Mouse (Mus musculus) c-Kit-positive CD71-negative TER-119-negative erythroid progenitor cells, embryonic 14.5 days (primary cell): ENCODE measurements around the gene Ptpdc1.

ENCODE experiments used
- DNase-seq: peaks from one replicate; pipeline ENCODE4 v3.0.0-alpha.2; 2013; ENCODE audit warnings: low read depth

The Ptpdc1 gene

GRCm38 (mm10) chr13:48585786-48586185, 39.7 kb downstream of the Ptpdc1 start:
- DNase-seq, result peak; percentile 4

DNA sequence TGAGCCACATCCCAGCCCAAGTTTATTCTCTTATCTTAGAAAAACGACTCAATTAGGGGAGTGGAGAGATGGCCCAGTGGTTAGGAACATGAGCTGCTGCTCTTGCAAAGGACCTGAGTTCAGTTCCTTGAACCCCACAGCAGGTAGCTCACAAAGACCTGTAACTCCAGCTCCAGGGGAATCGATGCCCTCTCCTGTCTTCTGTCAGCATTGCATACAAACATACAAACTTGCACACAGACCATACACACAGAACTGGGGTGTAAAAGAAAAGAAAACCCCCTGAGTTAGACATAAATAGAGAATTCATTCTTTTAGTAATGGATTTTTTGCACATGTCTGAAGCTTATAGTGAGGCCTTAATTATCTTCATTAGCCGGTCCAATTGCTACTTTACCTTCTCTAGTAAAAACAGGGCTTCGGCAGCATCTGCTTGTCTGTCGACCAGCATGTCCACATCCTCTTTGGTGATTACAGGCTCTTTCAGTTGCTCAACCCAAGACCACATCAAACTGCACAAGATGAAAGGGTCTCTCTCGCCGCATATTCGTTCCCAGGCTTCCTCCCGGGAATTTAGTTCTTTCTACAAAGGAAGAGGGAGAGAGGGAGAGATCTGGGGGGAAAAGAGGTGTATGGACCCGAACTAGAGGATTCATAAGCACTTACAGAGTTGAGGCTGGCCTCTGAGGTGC, 42.6 kb downstream of the Ptpdc1 start:
- no peak for DNase-seq

GRCm38 (mm10) chr13:48578616-48579015, 46.8 kb downstream of the Ptpdc1 start:
- no peak for DNase-seq

DNA sequence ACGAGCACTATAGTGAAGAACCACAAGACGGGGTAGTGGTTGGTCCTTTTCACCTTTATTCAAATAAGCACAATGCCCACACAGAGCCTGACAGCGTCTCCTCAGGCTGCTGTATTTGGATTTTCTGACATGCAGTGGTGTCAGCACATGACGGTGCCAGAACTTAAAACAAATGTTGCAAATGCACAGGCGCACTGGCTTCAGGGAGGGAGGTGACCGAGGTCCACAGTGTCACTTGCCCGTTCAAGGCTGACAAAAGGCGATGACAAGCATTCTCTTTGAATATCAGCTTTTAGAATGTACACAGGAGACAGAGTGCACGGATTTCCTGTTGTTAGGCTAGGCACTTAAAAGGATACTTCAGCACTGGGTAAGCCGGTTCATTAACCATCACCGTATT, 47.6 kb downstream of the Ptpdc1 start:
- DNase-seq, result no peak

GRCm38 (mm10) chr13:48577007-48577406, 48.5 kb downstream of the Ptpdc1 start:
- DNase-seq, result no peak

DNA sequence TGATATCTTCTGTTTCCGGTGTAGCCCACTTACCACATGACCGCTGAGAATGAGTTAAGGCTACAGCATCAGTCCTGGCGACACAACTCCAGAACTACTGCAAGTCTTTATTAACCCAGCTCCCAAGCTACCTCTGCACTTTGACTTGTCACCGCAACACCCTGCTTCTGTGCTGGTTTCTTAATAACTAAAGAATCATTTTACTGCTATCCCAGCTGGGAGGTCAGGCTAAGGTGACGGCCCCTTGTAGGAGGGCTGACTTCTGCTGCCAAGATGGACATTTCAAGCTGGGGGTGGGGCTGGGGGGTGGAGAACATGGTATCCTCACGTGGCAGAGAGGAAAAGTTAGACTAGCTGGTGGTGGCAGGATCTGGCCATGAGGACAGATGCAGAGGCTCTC, 50.7 kb downstream of the Ptpdc1 start:
- no peak for DNase-seq

GRCm38 (mm10) chr13:48573525-48574355, 51.7 kb downstream of the Ptpdc1 start:
- no peak for DNase-seq

DNA sequence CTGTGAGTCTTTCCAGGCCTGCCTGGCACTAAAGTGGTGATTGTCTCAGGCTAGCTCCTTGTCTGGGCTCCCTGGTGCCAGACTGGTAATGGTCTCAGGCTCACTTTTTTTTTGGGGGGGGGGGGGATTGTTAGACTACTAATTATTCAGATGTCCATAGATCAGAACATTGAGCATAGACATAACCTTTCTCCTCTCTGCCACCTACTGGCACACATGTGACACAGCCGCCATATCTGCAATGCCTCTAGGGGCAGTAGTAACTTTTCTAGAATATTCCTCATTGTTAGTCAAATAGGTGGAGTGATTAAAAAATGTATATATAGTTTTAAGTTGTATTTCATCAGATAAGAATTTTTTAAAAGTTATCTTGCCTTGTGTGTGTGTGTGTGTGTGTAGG, 53.3 kb downstream of the Ptpdc1 start:
- peak; percentile 18 for DNase-seq

DNA sequence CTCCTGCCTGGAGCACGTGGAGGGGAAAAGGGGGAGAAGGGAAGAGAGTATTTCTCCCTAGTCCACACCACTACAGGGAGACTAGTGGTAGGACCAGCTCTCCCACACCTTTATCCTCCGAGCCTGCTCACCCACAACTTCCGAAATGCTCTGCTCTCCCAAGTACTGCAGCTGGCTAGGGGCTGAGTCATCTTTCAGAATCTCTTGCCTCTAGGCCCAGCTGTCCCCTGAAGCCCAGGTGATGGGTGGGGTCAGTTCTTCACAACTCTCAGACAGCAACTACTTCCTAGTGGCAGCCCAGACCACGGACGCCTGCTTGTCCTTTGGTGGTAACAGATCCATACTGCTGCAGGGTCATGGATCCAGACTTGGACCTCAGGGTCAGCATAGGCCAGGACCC, 54.2 kb downstream of the Ptpdc1 start:
- no peak for DNase-seq

GRCm38 (mm10) chr13:48569576-48570132, 55.8 kb downstream of the Ptpdc1 start:
- DNase-seq, result no peak

DNA sequence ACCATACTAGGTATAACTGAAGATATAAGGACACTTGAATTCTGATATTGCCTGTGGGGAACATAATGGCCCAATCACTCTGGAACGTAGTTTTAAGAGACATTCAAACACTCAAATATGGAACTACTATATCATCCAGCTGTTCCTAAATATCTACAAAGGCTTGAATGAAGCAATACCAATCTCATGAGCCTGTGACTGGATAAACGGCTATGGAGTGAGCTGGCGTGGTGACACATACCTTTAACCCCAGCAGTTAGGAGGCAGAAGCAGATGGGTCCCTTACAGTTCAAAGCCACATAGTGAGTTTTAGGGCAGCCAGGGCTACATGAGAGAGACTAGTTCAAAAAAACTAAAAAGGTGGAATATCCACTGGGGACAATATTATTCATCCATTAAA, 57.8 kb downstream of the Ptpdc1 start:
- no peak for DNase-seq

DNA sequence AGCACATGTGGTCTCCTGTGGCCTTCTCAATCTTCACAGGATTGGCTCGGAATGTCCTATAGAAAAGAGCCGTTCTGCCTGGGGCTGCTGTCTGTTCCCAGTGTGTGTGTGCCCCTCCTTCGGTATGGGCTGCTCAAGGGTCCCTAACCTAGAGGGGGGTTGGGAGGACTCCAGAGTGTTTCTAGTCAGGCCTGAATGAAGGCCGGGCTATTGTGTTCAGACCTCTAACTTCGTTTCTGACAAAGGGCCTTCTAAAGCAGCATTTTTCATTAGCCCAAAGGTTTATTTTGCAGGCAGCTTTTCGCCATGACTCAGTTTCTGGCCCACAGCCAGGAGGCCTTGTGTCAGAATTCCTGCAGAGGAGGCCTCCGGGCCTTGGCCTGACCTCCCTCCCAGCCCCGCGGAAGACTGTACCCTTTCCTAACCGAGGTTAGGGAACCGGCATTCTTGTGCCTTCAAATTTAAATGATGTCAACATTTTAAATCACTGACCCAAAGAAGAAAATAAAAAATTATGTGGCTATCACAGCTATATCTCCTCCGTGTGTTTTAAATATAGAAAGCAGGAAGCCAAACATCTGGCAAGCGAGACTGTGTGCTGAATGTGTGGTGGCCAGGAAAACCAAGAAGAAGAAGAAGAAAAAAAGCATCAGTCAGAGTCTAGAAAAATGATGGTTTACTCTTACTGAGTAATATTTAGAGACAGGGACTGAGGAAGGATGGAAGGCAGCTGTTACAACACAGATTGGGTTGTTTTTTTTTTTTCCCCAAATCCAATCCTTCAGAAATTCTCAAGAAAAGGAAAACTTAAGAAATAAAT, 59.1 kb downstream of the Ptpdc1 start:
- peak; percentile 7 for DNase-seq

GRCm38 (mm10) chr13:48564881-48565600, 60.4 kb downstream of the Ptpdc1 start:
- DNase-seq, result no peak

DNA sequence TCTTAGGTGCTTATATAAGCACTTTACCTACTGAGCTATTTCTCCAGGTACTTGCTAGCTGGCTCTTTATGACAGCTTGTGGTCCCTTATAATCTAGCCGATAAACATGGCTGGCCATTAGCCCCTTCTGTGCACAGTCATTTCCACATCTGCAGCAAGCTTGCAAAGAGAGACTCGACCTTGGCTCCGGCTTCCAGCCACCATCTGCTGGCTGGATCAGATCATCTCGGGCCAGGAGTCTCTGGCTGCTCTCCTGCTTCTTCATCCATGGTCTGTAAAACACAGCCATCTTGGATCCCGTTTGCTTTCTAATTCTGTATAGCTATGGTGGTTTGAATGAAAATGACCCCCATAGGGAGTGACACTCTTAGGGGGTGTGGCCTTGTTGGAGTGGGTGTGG, 63.1 kb downstream of the Ptpdc1 start:
- no peak for DNase-seq

GRCm38 (mm10) chr13:48561481-48561880, 64.0 kb downstream of the Ptpdc1 start:
- no peak for DNase-seq

DNA sequence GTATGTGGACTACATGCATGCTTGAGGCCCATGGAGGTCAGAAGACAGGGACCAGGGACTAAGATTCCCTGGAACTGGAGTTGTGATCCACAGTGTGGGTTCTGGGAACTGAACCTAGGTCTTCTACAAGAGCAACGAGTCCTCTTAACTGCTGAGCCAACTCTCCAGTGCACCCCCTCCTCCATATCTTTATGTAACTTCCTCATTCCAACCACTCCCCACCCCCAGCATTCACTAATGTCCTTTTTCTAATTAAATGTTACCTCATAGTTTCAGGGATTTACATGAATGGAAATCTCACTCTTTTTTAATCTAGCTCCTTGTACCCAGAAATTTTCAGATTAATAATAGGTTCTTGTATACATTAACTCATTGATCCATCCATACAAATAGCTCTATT, 69.5 kb downstream of the Ptpdc1 start:
- no peak for DNase-seq

- DNase-seq, result no peak
Measured at GRCm38 (mm10) chr13:48554552-48554951, 70.9 kb downstream of the Ptpdc1 start.

DNA sequence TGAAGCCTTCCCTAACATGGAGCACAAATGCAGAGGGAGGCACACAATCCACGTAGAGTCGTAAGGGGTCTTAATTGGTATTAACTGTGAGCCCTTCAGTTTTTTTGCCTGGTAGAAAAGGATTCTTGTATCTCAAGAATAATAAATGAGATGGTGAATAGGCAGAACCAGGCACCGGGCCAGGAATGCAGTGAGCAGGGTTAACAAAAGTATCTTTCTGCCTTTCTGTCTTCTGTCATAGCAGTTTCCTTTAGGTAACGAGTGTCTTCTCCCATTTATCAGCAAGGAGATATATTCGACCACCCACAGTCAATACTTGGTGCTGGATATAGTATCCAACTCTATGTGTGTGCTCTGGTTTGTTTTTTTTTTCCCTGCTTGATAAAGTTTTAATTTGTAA, 72.0 kb downstream of the Ptpdc1 start:
- no peak for DNase-seq

- no peak for DNase-seq
Measured at GRCm38 (mm10) chr13:48552181-48553090, 73.0 kb downstream of the Ptpdc1 start.

GRCm38 (mm10) chr13:48548296-48548695, 77.2 kb downstream of the Ptpdc1 start:
- no peak for DNase-seq

DNA sequence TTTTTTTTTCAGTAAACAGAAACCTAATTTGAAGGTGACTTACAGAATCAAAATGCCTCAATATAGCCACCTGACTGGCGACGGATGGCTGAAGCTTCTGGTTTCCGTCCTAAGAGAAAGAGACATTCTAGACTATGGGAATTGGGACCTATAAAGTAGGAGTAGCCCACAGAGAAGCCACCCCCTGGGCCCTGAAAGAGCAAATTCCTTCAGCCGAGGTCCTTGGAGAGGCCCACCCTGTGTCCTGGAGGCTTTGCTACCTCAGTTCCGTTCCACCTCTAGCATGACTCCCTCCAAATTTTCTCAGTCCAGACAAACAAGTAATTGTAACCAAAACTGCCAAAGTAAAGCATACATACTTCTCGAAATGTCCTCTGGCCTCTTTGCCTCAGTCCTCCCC, 77.8 kb downstream of the Ptpdc1 start:
- DNase-seq, result no peak
